ENCODE assay signal across 10 mouse cellular contexts in the genomic region with DNA sequence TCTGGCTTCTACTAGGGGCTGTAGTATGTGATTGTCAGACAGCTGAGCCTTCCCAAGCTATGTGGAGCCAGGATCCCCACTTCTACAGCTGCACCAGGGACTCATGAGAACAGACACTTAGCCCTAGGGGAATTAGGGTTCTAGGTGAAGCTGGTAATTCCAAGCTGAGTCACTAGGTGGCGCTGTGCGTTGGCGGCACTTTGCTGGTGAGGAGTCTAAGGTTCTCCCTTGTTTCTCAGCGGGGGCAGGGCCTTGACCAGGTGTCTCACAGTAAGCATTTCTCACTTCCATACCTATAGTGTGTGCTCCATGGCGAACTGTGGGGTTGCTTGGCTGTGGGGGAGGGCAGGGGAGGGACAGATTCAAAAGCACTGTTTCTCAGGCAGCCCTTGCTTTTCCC. TPM values are rescaled to one million over a fixed set of nuclear protein-coding genes. Genes with fewer than 3 reads are reported as not detected.
DNase-seq lines count a peak whose midpoint lies in the region; ATAC-seq and TF ChIP-seq lines count a peak whose summit lies in the region.
"Had no signal": no experiment of that assay in that cellular context is flagged by ENCODE, and none has a peak within 500 bp of the region (broad histone marks: within the 10 kb centered on the region; RNA-seq: fewer than 3 reads in every experiment).

No protein-coding gene starts in this region.

- no peak overlapping the region for H3K4me3 ChIP-seq in CH12.LX (replicated peaks in 1 of 3; ENCODE audit: low read depth in 2 of 3, low read length in 2 of 3, poor library complexity in 1 of 3)
- no peak overlapping the region for H3K4me3 ChIP-seq in lung, adult 2 months (replicated peaks; ENCODE audit: extremely low read depth, low read depth, low read length)
- H3K4me3 ChIP-seq: heart, embryonic 13.5 days; midbrain, embryonic 12.5 days had no signal

- H3K9me3 ChIP-seq in CH12.LX (replicated peaks; ENCODE audit: low read length): peaks cover 10% of the 10 kb centered on the region
- H3K9me3 ChIP-seq: midbrain, embryonic 12.5 days had no signal

- peak; percentile 89 to 96 for TF ChIP-seq CTCF in CH12.LX (conservative IDR thresholded peaks at IDR 0.05 in 1 of 2, IDR thresholded peaks at IDR 0.05 in 1 of 2; ENCODE audit: low read depth in 2 of 2, low read length in 2 of 2)
- TF ChIP-seq CTCF in Patski (IDR thresholded peaks at IDR 0.05): no peak
- peak; percentile 91 for TF ChIP-seq CTCF in lung, adult 2 months (IDR thresholded peaks at IDR 0.05; ENCODE audit: insufficient read depth, low read length)

- no peak overlapping the region for H3K27ac ChIP-seq in CH12.LX (ENCODE audit: insufficient read depth, low read depth)
- H3K27ac ChIP-seq: heart, embryonic 13.5 days; midbrain, embryonic 12.5 days had no signal

- TF ChIP-seq RAD21 in CH12.LX (IDR thresholded peaks at IDR 0.05; ENCODE audit: low read depth, low read length): peak; percentile 67

- no peak for TF ChIP-seq EP300 in CH12.LX (IDR thresholded peaks at IDR 0.05; ENCODE audit: low read length)

- H3K79me2 ChIP-seq in CH12.LX (replicated peaks; ENCODE audit: control insufficient read depth, extremely low read depth, insufficient read depth, poor library complexity, severe bottlenecking): peaks cover 27% of the 10 kb centered on the region

- H3K27me3 ChIP-seq in CH12.LX (replicated peaks): no peaks in the 10 kb centered on the region
- H3K27me3 ChIP-seq in Patski: no peaks in the 10 kb centered on the region
- H3K27me3 ChIP-seq: heart, embryonic 13.5 days; midbrain, embryonic 12.5 days had no signal

- WGBS in lung, adult 2 months: 20% methylated on average over 5 of the region's 5 CpGs

- POLR2A ChIA-PET in Patski (lab: Charles Lee): no interaction called here

- DNase-seq in kidney, adult 9 months: peak; percentile 62
- no peak for DNase-seq in kidney, adult 11 months
- DNase-seq in CH12.LX (ENCODE audit: extremely low read depth) (peak; percentile 79), Patski (ENCODE audit: low read depth, low spot score) (no peak)
- DNase-seq in embryo, embryonic 10 days (ENCODE audit: low spot score): peak; percentile 77
- peak; percentile 52 for DNase-seq in lung, adult 2 months
- peak; percentile 77 to 94 for DNase-seq in spleen, postnatal 4 days (ENCODE audit: low spot score in 2 of 2)
- no peak for DNase-seq in gastrocnemius, adult 18-20 months (ENCODE audit: low spot score)

- in situ Hi-C loops in CH12.LX (cut with MboI; ENCODE audit: low pct_ligation_motif_present, low pct_unique_long_range_greater_than_20kb, low sequenced_read_pairs) (loop anchor here (5.0 to 25.0 kb wide), 3 partner anchors 93 to 482 kb away; a partner anchor contains a TSS), Patski (cut with MboI; ENCODE audit: low pct_unique_long_range_greater_than_20kb) (loop anchor here (5.0 to 25.0 kb wide), 2 partner anchors 58 to 482 kb away; no protein-coding TSS in a partner anchor)

- dilution Hi-C loops in CH12.LX (cut with MboI; ENCODE audit: extremely low pct_ligation_motif_present, extremely low pct_unique_long_range_greater_than_20kb, low sequenced_read_pairs): no loop called here

- TF ChIP-seq POLR2A in CH12.LX (IDR thresholded peaks at IDR 0.05; ENCODE audit: low read depth, low read length): no peak
- no peak for TF ChIP-seq POLR2A in lung, adult 2 months (IDR thresholded peaks at IDR 0.05; ENCODE audit: borderline replicate concordance, extremely low read depth, low read depth, low read length)

- CTCF ChIA-PET in Patski (lab: Charles Lee): interaction anchor here (0.6 to 8.9 kb wide), 13 partner anchors 11 to 102 kb away, joined by 3 to 74 read pairs (median 5); a partner anchor contains a TSS

- H3K4me2 ChIP-seq in CH12.LX (ENCODE audit: insufficient read depth, low read depth, poor library complexity, severe bottlenecking): no peak overlapping the region
- H3K4me2 ChIP-seq: heart, embryonic 13.5 days; midbrain, embryonic 12.5 days had no signal

- peak; percentile 17 for ATAC-seq in Patski

- H3K4me1 ChIP-seq in CH12.LX (ENCODE audit: control insufficient read depth in 1 of 2, insufficient read depth in 2 of 2): peaks cover 34 to 65% of the 10 kb centered on the region in 2 experiments
- H3K4me1 ChIP-seq in lung, adult 2 months (ENCODE audit: control insufficient read depth, insufficient read depth, low read length): no peaks in the 10 kb centered on the region

- no peak overlapping the region for H3K9ac ChIP-seq in CH12.LX (ENCODE audit: insufficient read depth, low read depth)
- H3K9ac ChIP-seq: heart, embryonic 13.5 days; midbrain, embryonic 12.5 days had no signal

- peaks cover 57 to 86% of the 10 kb centered on the region in 2 experiments for H3K36me3 ChIP-seq in CH12.LX (replicated peaks in 1 of 2; ENCODE audit: control insufficient read depth in 1 of 2, insufficient read depth in 1 of 2, low read length in 1 of 2)

TF ChIP-seq in CH12.LX, 34 proteins besides CTCF, POLR2A, EP300 and RAD21:
- TF ChIP-seq USF1 (IDR thresholded peaks at IDR 0.05; ENCODE audit: low read depth, low read length): no peak
- no peak for TF ChIP-seq JUN (IDR thresholded peaks at IDR 0.05; ENCODE audit: insufficient read depth, low read depth, low read length)
- 0 out of 2 replicates have a peak, but pooled peaks have one; percentile 45 for TF ChIP-seq SIN3A (IDR thresholded peaks at IDR 0.05; ENCODE audit: low read length)
- TF ChIP-seq TCF12 (IDR thresholded peaks at IDR 0.05; ENCODE audit: low read depth, low read length): peak; percentile 54; the same call in 1 of the 2 replicates
- peak; percentile 16; the same call in 1 of the 2 replicates for TF ChIP-seq HCFC1 (IDR thresholded peaks at IDR 0.05; ENCODE audit: low read depth, low read length)
- TF ChIP-seq SMC3 (IDR thresholded peaks at IDR 0.05; ENCODE audit: low read depth, low read length): peak; percentile 73
- no peak for TF ChIP-seq POLR2AphosphoS2 (IDR thresholded peaks at IDR 0.05; ENCODE audit: low read depth, low read length)
- no peak for TF ChIP-seq ETS1 (conservative IDR thresholded peaks at IDR 0.05; ENCODE audit: low read depth, low read length)
- 0 out of 2 replicates have a peak, but pooled peaks have one; percentile 33 for TF ChIP-seq MEF2A (IDR thresholded peaks at IDR 0.05; ENCODE audit: borderline replicate concordance, low read depth, low read length)
- TF ChIP-seq MAZ (IDR thresholded peaks at IDR 0.05; ENCODE audit: low read depth, low read length): 0 out of 2 replicates have a peak, but pooled peaks have one; percentile 45

RNA-seq across cellular contexts. Expression of a gene that starts 6.7 kb away (rescaled TPM):
- total RNA-seq in CH12.LX (2012; rRNA removed): 83.6 and 93.6 TPM in 2 replicates
- 56.6 and 63.7 TPM in 2 replicates for total RNA-seq in CH12.LX (2014; rRNA removed)
- 91.8 and 96.8 TPM in 2 replicates for polyA plus RNA-seq in CH12.LX (2012; ENCODE audit: insufficient read length, low read depth)
- polyA plus RNA-seq in Patski (2021): 54.0 TPM
- 37.2 and 39.2 TPM in 2 replicates for polyA plus RNA-seq in lung, adult 2 months (2012; rRNA removed)
- total RNA-seq in gastrocnemius, adult 18-20 months (2021): 10 to 100 TPM; 15.8 to 15.9 TPM

RNA-seq across cellular contexts. Expression of a gene that starts 6.8 kb away (rescaled TPM):
- total RNA-seq in CH12.LX (2012; rRNA removed): 6.3 and 7.3 TPM in 2 replicates
- 6.2 and 7.3 TPM in 2 replicates for total RNA-seq in CH12.LX (2014; rRNA removed)
- 10.2 and 10.8 TPM in 2 replicates for polyA plus RNA-seq in CH12.LX (2012; ENCODE audit: insufficient read length, low read depth)
- 14.0 TPM for polyA plus RNA-seq in Patski (2021)
- 15.7 and 15.8 TPM in 2 replicates for polyA plus RNA-seq in lung, adult 2 months (2012; rRNA removed)
- total RNA-seq in gastrocnemius, adult 18-20 months (2021): 1 to 10 TPM; 7.0 to 7.5 TPM

RNA-seq across cellular contexts. Expression of a gene that starts 14.8 kb away (rescaled TPM):
- total RNA-seq in CH12.LX (2012; rRNA removed): not detected in 2 replicates
- total RNA-seq in CH12.LX (2014; rRNA removed): not detected in 2 replicates
- polyA plus RNA-seq in CH12.LX (2012; ENCODE audit: insufficient read length, low read depth): 0.26 TPM in 1 of 2 replicates, not detected in the other
- 0.10 TPM for polyA plus RNA-seq in Patski (2021)
- 1.6 TPM in 2 replicates for polyA plus RNA-seq in lung, adult 2 months (2012; rRNA removed)
- total RNA-seq in gastrocnemius, adult 18-20 months (2021): not detected
- polyA plus RNA-seq: heart, embryonic 13.5 days; midbrain, embryonic 12.5 days had no signal

RNA-seq across cellular contexts. Expression of a gene that starts 29.4 kb away (rescaled TPM):
- total RNA-seq in CH12.LX (2012; rRNA removed): 15.6 and 17.7 TPM in 2 replicates
- total RNA-seq in CH12.LX (2014; rRNA removed): 11.7 TPM in 2 replicates
- polyA plus RNA-seq in CH12.LX (2012; ENCODE audit: insufficient read length, low read depth): 19.6 and 21.4 TPM in 2 replicates
- polyA plus RNA-seq in Patski (2021): 0.15 TPM
- 0.80 and 1.6 TPM in 2 replicates for polyA plus RNA-seq in lung, adult 2 months (2012; rRNA removed)
- not detected for total RNA-seq in gastrocnemius, adult 18-20 months (2021)
- polyA plus RNA-seq: midbrain, embryonic 12.5 days had no signal

RNA-seq across cellular contexts. Expression of a gene that starts 30.4 kb away (rescaled TPM):
- total RNA-seq in CH12.LX (2012; rRNA removed): 0.25 and 0.59 TPM in 2 replicates
- total RNA-seq in CH12.LX (2014; rRNA removed): not detected in 2 replicates
- 0.35 and 0.77 TPM in 2 replicates for polyA plus RNA-seq in CH12.LX (2012; ENCODE audit: insufficient read length, low read depth)
- 10.5 TPM for polyA plus RNA-seq in Patski (2021)
- 2.0 and 2.4 TPM in 2 replicates for polyA plus RNA-seq in lung, adult 2 months (2012; rRNA removed)
- not detected for total RNA-seq in gastrocnemius, adult 18-20 months (2021)

Comparison
In these comparisons a context has a peak if more than half of its experiments do, and no peak if none do; other contexts are left out.
1. DNase-seq: peak in kidney, adult 9 months (single experiment), CH12.LX (single experiment), embryo, embryonic 10 days (single experiment), lung, adult 2 months (single experiment) and spleen, postnatal 4 days (2 of 2); none in kidney, adult 11 months (single experiment), Patski (single experiment) and gastrocnemius, adult 18-20 months (single experiment).